Mouse (Mus musculus): Measurements from ENCODE around the gene Ralgps1. TPM values are rescaled to one million over a fixed set of nuclear protein-coding genes. Genes with fewer than 3 reads are reported as not detected.

Gene Ralgps1
- polyA plus RNA-seq, 1 experiment, result 48.7 TPM

DNA sequence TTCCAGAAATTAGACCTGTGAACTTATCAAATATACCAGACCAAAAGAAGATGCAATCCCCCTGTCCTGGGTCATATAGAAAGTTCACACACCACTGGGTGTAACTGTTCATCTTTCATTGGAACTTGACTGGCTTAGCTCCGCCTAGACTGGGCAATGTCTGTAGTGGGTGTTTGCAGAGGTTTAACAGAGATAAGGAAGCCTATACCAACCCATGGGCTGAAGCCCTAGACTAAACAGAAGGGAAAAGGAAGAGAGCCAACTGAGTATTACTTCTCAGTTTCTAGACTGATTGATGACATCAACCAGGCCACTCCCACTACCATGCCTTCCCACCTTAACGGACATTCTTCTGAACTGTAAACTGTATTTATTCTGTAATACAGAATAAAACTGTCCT is 79.2 kb downstream of the Ralgps1 start:
- Histone ChIP-seq H3K4me3 (replicated peaks; ENCODE audit: insufficient read depth, low read depth, low read length) (no peak overlapping the region), H3K4me1 (ENCODE audit: control insufficient read depth, insufficient read depth, low read length) (peaks cover 27% of the 10 kb centered on the region), H3K27ac (ENCODE audit: insufficient read depth, low read length) (no peak overlapping the region), H3K27me3 (ENCODE audit: control insufficient read depth, insufficient read depth, low read length) (no peaks in the 10 kb centered on the region)
- TF ChIP-seq POLR2A (IDR thresholded peaks at IDR 0.05; ENCODE audit: borderline replicate concordance, insufficient read depth, low read length), result no peak
- TF ChIP-seq CTCF (IDR thresholded peaks at IDR 0.05; ENCODE audit: borderline replicate concordance, insufficient read depth, low read depth, low read length), result no peak
- 90% methylated on average over 2 of the region's 2 CpGs for WGBS
- no peak for DNase-seq

DNA sequence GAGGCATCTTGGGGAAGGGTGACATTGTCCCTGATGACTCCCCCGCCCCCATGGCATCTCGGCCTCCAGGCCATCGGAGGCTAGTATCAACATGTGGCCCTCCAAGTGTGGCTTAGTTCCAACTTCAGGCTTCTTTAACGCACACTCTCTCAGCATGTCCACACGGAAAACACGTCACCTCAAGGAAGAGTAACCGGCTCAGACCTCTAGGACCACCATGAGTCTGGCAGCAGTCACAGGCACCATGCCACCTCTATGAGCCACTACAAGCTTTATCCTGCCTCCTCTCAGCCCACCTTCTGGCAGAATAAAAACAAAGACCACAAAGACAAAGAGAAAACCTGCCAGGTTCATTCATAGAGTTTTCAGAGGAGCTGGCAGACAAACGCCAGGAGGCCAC is 80.8 kb downstream of the Ralgps1 start:
- H3K27ac ChIP-seq (ENCODE audit: insufficient read depth, low read length), result no peak overlapping the region
- no peak for DNase-seq
- H3K4me1 ChIP-seq (ENCODE audit: control insufficient read depth, insufficient read depth, low read length), result peaks cover 27% of the 10 kb centered on the region
- no peak overlapping the region for H3K4me3 ChIP-seq (replicated peaks; ENCODE audit: insufficient read depth, low read depth, low read length)
- TF ChIP-seq CTCF (IDR thresholded peaks at IDR 0.05; ENCODE audit: borderline replicate concordance, insufficient read depth, low read depth, low read length) (no peak), POLR2A (IDR thresholded peaks at IDR 0.05; ENCODE audit: borderline replicate concordance, insufficient read depth, low read length) (no peak)
- WGBS, result 62% methylated on average over 8 of the region's 8 CpGs
- H3K27me3 ChIP-seq (ENCODE audit: control insufficient read depth, insufficient read depth, low read length), result no peaks in the 10 kb centered on the region

DNA sequence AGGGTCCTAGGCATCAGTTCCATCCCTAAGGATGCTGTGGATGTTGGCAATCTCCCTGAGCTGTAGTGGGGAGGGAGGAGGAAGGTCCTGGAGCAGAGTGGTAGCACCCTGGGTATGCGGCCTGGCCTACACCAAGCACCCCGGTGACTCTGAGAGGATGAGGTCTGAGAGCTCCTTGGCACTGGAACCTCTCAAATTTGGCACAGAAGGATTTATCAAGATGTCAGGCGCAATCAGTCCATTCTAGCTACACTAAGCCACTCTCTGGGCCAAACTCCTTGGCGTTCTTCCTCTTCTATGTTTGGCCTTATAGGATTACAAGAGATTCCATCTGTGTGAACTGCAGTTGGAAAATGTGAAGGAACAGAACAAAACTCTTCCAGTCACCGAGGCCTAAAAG is 82.4 kb downstream of the Ralgps1 start:
- no peak overlapping the region for H3K4me3 ChIP-seq (replicated peaks; ENCODE audit: insufficient read depth, low read depth, low read length)
- TF ChIP-seq CTCF (IDR thresholded peaks at IDR 0.05; ENCODE audit: borderline replicate concordance, insufficient read depth, low read depth, low read length) (no peak), POLR2A (IDR thresholded peaks at IDR 0.05; ENCODE audit: borderline replicate concordance, insufficient read depth, low read length) (no peak)
- H3K4me1 ChIP-seq (ENCODE audit: control insufficient read depth, insufficient read depth, low read length), result peaks cover 27% of the 10 kb centered on the region
- H3K27ac ChIP-seq (ENCODE audit: insufficient read depth, low read length), result peak overlapping the region; percentile 37; the same call in 1 of the 2 replicates
- peak; percentile 72 to 86 for DNase-seq
- WGBS, result 15% methylated on average over 5 of the region's 5 CpGs
- no peaks in the 10 kb centered on the region for H3K27me3 ChIP-seq (ENCODE audit: control insufficient read depth, insufficient read depth, low read length)

DNA sequence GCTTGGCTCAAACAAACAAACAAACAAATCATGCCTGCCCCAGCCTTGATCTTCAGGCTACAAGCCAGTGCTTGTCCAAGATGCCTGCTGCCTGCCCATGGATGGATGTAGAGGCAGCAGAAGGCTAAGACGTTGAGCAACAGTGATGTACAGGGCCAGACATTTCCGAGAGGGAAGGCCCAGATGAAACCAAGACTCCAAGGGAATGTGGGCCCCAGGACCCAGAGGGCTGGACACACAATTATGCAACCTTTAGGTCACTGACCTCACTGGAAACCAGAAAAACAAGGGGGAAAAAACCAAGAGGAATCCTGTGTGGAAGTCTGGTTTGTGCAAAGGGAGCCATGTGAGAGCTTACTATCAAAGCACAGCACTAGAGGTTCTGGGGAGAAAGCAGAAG is 87.6 kb downstream of the Ralgps1 start:
- 69% methylated on average over 2 of the region's 2 CpGs for whole genome bisulfite sequencing
- H3K4me1 ChIP-seq (ENCODE audit: control insufficient read depth, insufficient read depth, low read length), result peaks cover 16% of the 10 kb centered on the region
- no peak overlapping the region for H3K4me3 ChIP-seq (replicated peaks; ENCODE audit: insufficient read depth, low read depth, low read length)
- H3K27me3 ChIP-seq (ENCODE audit: control insufficient read depth, insufficient read depth, low read length), result no peaks in the 10 kb centered on the region
- TF ChIP-seq POLR2A (IDR thresholded peaks at IDR 0.05; ENCODE audit: borderline replicate concordance, insufficient read depth, low read length) (no peak), CTCF (IDR thresholded peaks at IDR 0.05; ENCODE audit: borderline replicate concordance, insufficient read depth, low read depth, low read length) (no peak)
- no peak for DNase-seq
- H3K27ac ChIP-seq (ENCODE audit: insufficient read depth, low read length), result 0 out of 2 replicates have a peak overlapping the region, but pooled peaks have one; percentile 1

DNA sequence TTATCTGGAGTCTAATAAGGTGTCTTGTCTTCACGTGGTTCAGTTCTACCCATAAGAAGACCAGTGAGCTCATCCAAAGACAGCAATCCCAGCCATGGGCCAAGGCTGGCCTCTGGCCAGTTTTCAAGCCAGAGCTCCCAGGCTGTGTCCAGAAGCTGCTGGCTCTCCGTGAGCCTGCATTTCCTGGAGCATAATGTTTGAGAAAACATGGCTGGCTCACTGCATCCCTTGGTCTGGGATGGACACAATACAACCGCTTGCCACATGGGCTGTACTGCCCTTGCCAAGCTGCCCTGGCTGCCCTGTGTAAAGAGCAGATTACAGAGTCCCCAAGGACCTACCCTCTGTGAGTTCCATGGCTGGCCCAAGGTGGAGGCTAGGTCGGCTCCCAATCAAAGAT is 88.4 kb downstream of the Ralgps1 start:
- no peak for TF ChIP-seq POLR2A (IDR thresholded peaks at IDR 0.05; ENCODE audit: borderline replicate concordance, insufficient read depth, low read length)
- no peak for TF ChIP-seq CTCF (IDR thresholded peaks at IDR 0.05; ENCODE audit: borderline replicate concordance, insufficient read depth, low read depth, low read length)
- peak; percentile 80 to 90 for DNase-seq
- 6% methylated on average over 4 of the region's 4 CpGs for WGBS
- Histone ChIP-seq H3K4me3 (replicated peaks; ENCODE audit: insufficient read depth, low read depth, low read length) (no peak overlapping the region), H3K27me3 (ENCODE audit: control insufficient read depth, insufficient read depth, low read length) (no peaks in the 10 kb centered on the region), H3K27ac (ENCODE audit: insufficient read depth, low read length) (peak overlapping the region; percentile 15; the same call in 1 of the 2 replicates), H3K4me1 (ENCODE audit: control insufficient read depth, insufficient read depth, low read length) (peaks cover 14% of the 10 kb centered on the region)

DNA sequence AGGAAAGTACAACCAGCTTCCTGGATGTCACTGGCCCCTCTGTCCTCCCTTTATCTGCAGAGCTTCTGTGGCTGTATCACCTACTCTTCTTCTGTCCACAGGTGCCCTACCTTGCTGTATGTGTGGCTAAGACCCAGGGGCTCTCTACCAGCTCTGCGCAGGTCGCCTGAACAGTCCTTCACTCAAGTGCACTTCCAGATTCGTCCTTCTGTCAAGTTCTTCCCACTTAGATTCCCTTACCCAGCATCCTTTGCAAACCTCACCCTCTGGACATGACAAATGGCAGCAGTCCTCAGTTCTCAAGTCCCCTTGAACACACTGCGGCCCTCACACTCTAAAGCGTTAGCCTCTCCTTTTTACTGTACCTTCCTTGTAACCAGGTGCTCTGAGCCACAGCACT is 89.5 kb downstream of the Ralgps1 start:
- H3K27ac ChIP-seq (ENCODE audit: insufficient read depth, low read length), result no peak overlapping the region
- no peaks in the 10 kb centered on the region for H3K27me3 ChIP-seq (ENCODE audit: control insufficient read depth, insufficient read depth, low read length)
- WGBS, result 90% methylated on average over 5 of the region's 5 CpGs

DNA sequence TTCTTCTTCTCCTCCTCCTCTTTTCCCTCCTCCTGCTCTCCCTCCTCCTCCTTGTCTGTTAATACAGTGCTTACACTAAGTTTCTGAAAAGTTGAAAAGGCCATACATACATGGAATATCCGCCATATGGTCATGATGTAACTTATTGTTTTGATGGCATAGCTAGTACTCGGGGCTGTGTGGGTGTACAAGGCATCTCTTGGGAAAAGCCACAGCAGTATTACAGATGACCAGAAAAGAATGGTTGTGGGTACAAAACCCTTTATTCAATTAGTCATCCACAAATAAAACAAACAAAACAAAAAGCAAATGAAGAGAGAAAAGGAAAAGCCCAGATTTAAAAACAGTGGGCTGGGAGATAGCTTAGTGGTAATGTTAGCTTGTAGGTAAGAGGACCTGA is 90.8 kb downstream of the Ralgps1 start:
- WGBS, result 91% methylated on average over 2 of the region's 2 CpGs
- Histone ChIP-seq H3K27me3 (ENCODE audit: control insufficient read depth, insufficient read depth, low read length) (no peaks in the 10 kb centered on the region), H3K27ac (ENCODE audit: insufficient read depth, low read length) (no peak overlapping the region), H3K4me3 (replicated peaks; ENCODE audit: insufficient read depth, low read depth, low read length) (no peak overlapping the region), H3K4me1 (ENCODE audit: control insufficient read depth, insufficient read depth, low read length) (peaks cover 14% of the 10 kb centered on the region)
- DNase-seq, result no peak
- TF ChIP-seq CTCF (IDR thresholded peaks at IDR 0.05; ENCODE audit: borderline replicate concordance, insufficient read depth, low read depth, low read length) (no peak), POLR2A (IDR thresholded peaks at IDR 0.05; ENCODE audit: borderline replicate concordance, insufficient read depth, low read length) (no peak)

More for the DNA sequence above, 89.5 kb downstream of the Ralgps1 start:
- TF ChIP-seq CTCF (IDR thresholded peaks at IDR 0.05; ENCODE audit: borderline replicate concordance, insufficient read depth, low read depth, low read length) (no peak), POLR2A (IDR thresholded peaks at IDR 0.05; ENCODE audit: borderline replicate concordance, insufficient read depth, low read length) (no peak)
- Histone ChIP-seq H3K4me1 (ENCODE audit: control insufficient read depth, insufficient read depth, low read length) (peaks cover 14% of the 10 kb centered on the region), H3K4me3 (replicated peaks; ENCODE audit: insufficient read depth, low read depth, low read length) (no peak overlapping the region)
- no peak for DNase-seq

DNA sequence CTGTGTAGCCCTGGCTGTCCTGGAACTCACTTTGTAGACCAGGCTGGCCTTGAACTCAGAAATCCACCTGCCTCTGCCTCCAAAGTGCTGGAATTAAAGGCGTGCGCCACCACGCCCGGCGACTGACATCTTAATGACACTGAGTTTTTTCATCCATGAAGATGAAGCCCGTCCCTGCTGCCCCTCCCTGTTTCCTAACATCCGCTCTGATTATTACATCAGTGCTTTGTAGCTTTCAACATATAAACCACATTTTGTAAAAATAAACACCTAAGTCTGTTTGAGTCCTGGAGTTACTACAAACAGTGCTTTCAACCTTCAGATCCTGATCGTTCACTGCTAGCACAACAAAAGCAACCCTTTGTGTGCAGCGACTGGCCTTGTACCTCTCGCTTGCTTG is 91.5 kb downstream of the Ralgps1 start:
- no peaks in the 10 kb centered on the region for H3K27me3 ChIP-seq (ENCODE audit: control insufficient read depth, insufficient read depth, low read length)
- WGBS, result 95% methylated on average over 10 of the region's 10 CpGs
- TF ChIP-seq POLR2A (IDR thresholded peaks at IDR 0.05; ENCODE audit: borderline replicate concordance, insufficient read depth, low read length) (no peak), CTCF (IDR thresholded peaks at IDR 0.05; ENCODE audit: borderline replicate concordance, insufficient read depth, low read depth, low read length) (no peak)
- no peak overlapping the region for H3K4me3 ChIP-seq (replicated peaks; ENCODE audit: insufficient read depth, low read depth, low read length)
- H3K4me1 ChIP-seq (ENCODE audit: control insufficient read depth, insufficient read depth, low read length), result peaks cover 22% of the 10 kb centered on the region
- H3K27ac ChIP-seq (ENCODE audit: insufficient read depth, low read length), result no peak overlapping the region
- no peak for DNase-seq

All from cerebellum, adult 2 months (tissue).